Mouse (Mus musculus) yolk sac, embryonic 10.5 days (tissue): ENCODE results near the gene Pex6.

Source experiments
- DNase-seq: peaks from one replicate; pipeline ENCODE4 v3.0.0-alpha.2; 2017; ENCODE audit warnings: low spot score

Gene Pex6

GRCm38 (mm10) chr17:46710959-46711597 lies at the start of gene Pex6:
Gene Pex6 (plus strand): TSS chr17:46711463.
- DNase-seq = peak; percentile 93

GRCm38 (mm10) chr17:46661981-46662380 lies 49.3 kb upstream of the Pex6 start:
- DNase-seq = no peak

GRCm38 (mm10) chr17:46662730-46663129 lies 48.5 kb upstream of the Pex6 start:
- no peak for DNase-seq

GRCm38 (mm10) chr17:46667712-46668111 lies 43.6 kb upstream of the Pex6 start:
- no peak for DNase-seq

- no peak for DNase-seq
These were observed 41.4 kb upstream of the Pex6 start for GRCm38 (mm10) chr17:46669911-46670310.

- DNase-seq = peak; percentile 94
These were observed 37.3 kb upstream of the Pex6 start, which contains the start of gene Rrp36 for GRCm38 (mm10) chr17:46673850-46674529. Gene Rrp36 (minus strand): TSS chr17:46674352.

GRCm38 (mm10) chr17:46674530-46675283 lies 36.6 kb upstream of the Pex6 start:
- peak; percentile 31 for DNase-seq

- peak; percentile 37 for DNase-seq
These were observed 32.8 kb upstream of the Pex6 start, which contains the start of gene Mea1 for GRCm38 (mm10) chr17:46678416-46678815. Gene Mea1 (plus strand): TSS chr17:46678793.

- no peak for DNase-seq
These were observed 32.4 kb upstream of the Pex6 start for GRCm38 (mm10) chr17:46678911-46679310.

- no peak for DNase-seq
These were observed 31.2 kb upstream of the Pex6 start for GRCm38 (mm10) chr17:46679843-46680759.

- peak; percentile 100 for DNase-seq
These were observed 30.4 kb upstream of the Pex6 start, which contains the start of gene Klhdc3 for GRCm38 (mm10) chr17:46680760-46681373. Gene Klhdc3 (minus strand): TSS chr17:46680914.

GRCm38 (mm10) chr17:46681466-46682118 lies 29.7 kb upstream of the Pex6 start:
- no peak for DNase-seq

GRCm38 (mm10) chr17:46682654-46683389 lies 28.4 kb upstream of the Pex6 start:
- DNase-seq = no peak

- DNase-seq = no peak
These were observed 25.4 kb upstream of the Pex6 start for GRCm38 (mm10) chr17:46685913-46686312.

- no peak for DNase-seq
These were observed 20.6 kb upstream of the Pex6 start for GRCm38 (mm10) chr17:46690665-46691064.

GRCm38 (mm10) chr17:46691390-46691789 lies 19.9 kb upstream of the Pex6 start:
- DNase-seq = no peak

- DNase-seq = no peak
These were observed 16.7 kb upstream of the Pex6 start for GRCm38 (mm10) chr17:46694517-46695063.

- DNase-seq = no peak
These were observed 12.7 kb upstream of the Pex6 start for GRCm38 (mm10) chr17:46698515-46698914.

- DNase-seq = peak; percentile 71
These were observed 12.0 kb upstream of the Pex6 start for GRCm38 (mm10) chr17:46699245-46699644.

- no peak for DNase-seq
These were observed 11.4 kb upstream of the Pex6 start for GRCm38 (mm10) chr17:46699912-46700311.
